Mouse (Mus musculus): ENCODE results near the gene Clstn1. TPM values are rescaled to one million over a fixed set of nuclear protein-coding genes. Genes with fewer than 3 reads are reported as not detected.

The Clstn1 gene
- polyA plus RNA-seq, 1 experiment from 2014 or later: 188 TPM

GRCm38 (mm10) chr4:149665692-149666090 lies 79.4 kb downstream of the Clstn1 start:
- Histone ChIP-seq H3K4me3 (replicated peaks) (no peak overlapping the region), H3K9ac (replicated peaks) (no peak overlapping the region), H3K27me3 (replicated peaks) (no peaks in the 10 kb centered on the region), H3K9me3 (replicated peaks) (no peaks in the 10 kb centered on the region), H3K27ac (replicated peaks) (no peak overlapping the region), H3K36me3 (peaks cover 20% of the 10 kb centered on the region), H3K4me2 (no peak overlapping the region), H3K4me1 (no peaks in the 10 kb centered on the region)
- 89% methylated on average over 6 of the region's 6 CpGs for WGBS
- no peak for ATAC-seq (ENCODE audit: low FRiP score)

GRCm38 (mm10) chr4:149671175-149671574 lies 84.9 kb downstream of the Clstn1 start:
- Histone ChIP-seq H3K27ac (replicated peaks) (no peak overlapping the region), H3K9ac (replicated peaks) (no peak overlapping the region), H3K36me3 (peaks cover 12% of the 10 kb centered on the region), H3K4me2 (no peak overlapping the region), H3K9me3 (replicated peaks) (no peaks in the 10 kb centered on the region), H3K4me1 (peaks cover 13% of the 10 kb centered on the region), H3K27me3 (replicated peaks) (no peaks in the 10 kb centered on the region), H3K4me3 (replicated peaks) (no peak overlapping the region)
- ATAC-seq (ENCODE audit: low FRiP score): no peak
- WGBS: 96% methylated on average over 6 of the region's 6 CpGs

- H3K9me3 ChIP-seq (replicated peaks): no peaks in the 10 kb centered on the region
- H3K4me2 ChIP-seq: no peak overlapping the region
- WGBS: 92% methylated on average over 5 of the region's 5 CpGs
- H3K4me1 ChIP-seq: peaks cover 18% of the 10 kb centered on the region
- peaks cover 12% of the 10 kb centered on the region for H3K36me3 ChIP-seq
- no peak overlapping the region for H3K27ac ChIP-seq (replicated peaks)
- no peaks in the 10 kb centered on the region for H3K27me3 ChIP-seq (replicated peaks)
- H3K9ac ChIP-seq (replicated peaks): no peak overlapping the region
- H3K4me3 ChIP-seq (replicated peaks): no peak overlapping the region
- ATAC-seq (ENCODE audit: low FRiP score): no peak
Measured at GRCm38 (mm10) chr4:149672747-149673146, 86.5 kb downstream of the Clstn1 start.

GRCm38 (mm10) chr4:149674814-149675377 lies 88.6 kb downstream of the Clstn1 start:
- Histone ChIP-seq H3K27ac (replicated peaks) (peak overlapping the region; percentile 84), H3K36me3 (peaks cover 12% of the 10 kb centered on the region), H3K4me3 (replicated peaks) (peak overlapping the region; percentile 66), H3K4me1 (peaks cover 18% of the 10 kb centered on the region), H3K9ac (replicated peaks) (peak overlapping the region; percentile 56), H3K9me3 (replicated peaks) (no peaks in the 10 kb centered on the region), H3K4me2 (peak overlapping the region; percentile 83), H3K27me3 (replicated peaks) (no peaks in the 10 kb centered on the region)
- no peak for ATAC-seq (ENCODE audit: low FRiP score)
- WGBS: 9% methylated on average over 8 of the region's 8 CpGs

GRCm38 (mm10) chr4:149675378-149676261 lies 89.4 kb downstream of the Clstn1 start:
- peak overlapping the region; percentile 66 for H3K4me3 ChIP-seq (replicated peaks)
- H3K4me1 ChIP-seq: peaks cover 18% of the 10 kb centered on the region
- no peaks in the 10 kb centered on the region for H3K9me3 ChIP-seq (replicated peaks)
- peak overlapping the region; percentile 83 for H3K4me2 ChIP-seq
- H3K9ac ChIP-seq (replicated peaks): peak overlapping the region; percentile 56
- H3K27ac ChIP-seq (replicated peaks): peak overlapping the region; percentile 84
- peak; percentile 92 for ATAC-seq (ENCODE audit: low FRiP score)
- peaks cover 7% of the 10 kb centered on the region; the same call in 1 of the 2 replicates for H3K36me3 ChIP-seq
- WGBS: under 1% methylated on average over 56 of the region's 60 CpGs
- no peaks in the 10 kb centered on the region for H3K27me3 ChIP-seq (replicated peaks)

- Histone ChIP-seq H3K9ac (replicated peaks) (no peak overlapping the region), H3K36me3 (no peaks in the 10 kb centered on the region; the same call in 1 of the 2 replicates), H3K27me3 (replicated peaks) (no peaks in the 10 kb centered on the region), H3K27ac (replicated peaks) (no peak overlapping the region), H3K4me2 (no peak overlapping the region), H3K4me1 (peaks cover 18% of the 10 kb centered on the region), H3K9me3 (replicated peaks) (no peaks in the 10 kb centered on the region), H3K4me3 (replicated peaks) (no peak overlapping the region)
- ATAC-seq (ENCODE audit: low FRiP score): no peak
- WGBS: 53% methylated on average over 1 of the region's 1 CpGs
Measured at GRCm38 (mm10) chr4:149678006-149678405, 91.7 kb downstream of the Clstn1 start.

- 72% methylated on average over 11 of the region's 11 CpGs for WGBS
- no peaks in the 10 kb centered on the region for H3K36me3 ChIP-seq
- H3K9me3 ChIP-seq (replicated peaks): no peaks in the 10 kb centered on the region
- no peak overlapping the region for H3K4me3 ChIP-seq (replicated peaks)
- H3K27ac ChIP-seq (replicated peaks): no peak overlapping the region
- ATAC-seq (ENCODE audit: low FRiP score): no peak
- H3K27me3 ChIP-seq (replicated peaks): no peaks in the 10 kb centered on the region
- no peak overlapping the region for H3K9ac ChIP-seq (replicated peaks)
- H3K4me1 ChIP-seq: peaks cover 14% of the 10 kb centered on the region
- no peak overlapping the region for H3K4me2 ChIP-seq
Measured at GRCm38 (mm10) chr4:149679056-149679770, 92.9 kb downstream of the Clstn1 start.

GRCm38 (mm10) chr4:149683875-149684274 lies 97.6 kb downstream of the Clstn1 start:
- Histone ChIP-seq H3K27ac (replicated peaks) (no peak overlapping the region), H3K27me3 (replicated peaks) (no peaks in the 10 kb centered on the region), H3K9me3 (replicated peaks) (no peaks in the 10 kb centered on the region), H3K4me1 (no peaks in the 10 kb centered on the region), H3K4me3 (replicated peaks) (no peak overlapping the region), H3K36me3 (no peaks in the 10 kb centered on the region), H3K9ac (replicated peaks) (no peak overlapping the region), H3K4me2 (no peak overlapping the region)
- 30% methylated on average over 7 of the region's 7 CpGs for WGBS
- ATAC-seq (ENCODE audit: low FRiP score): no peak

GRCm38 (mm10) chr4:149684841-149685623 lies 98.8 kb downstream of the Clstn1 start:
- Histone ChIP-seq H3K4me2 (no peak overlapping the region), H3K9me3 (replicated peaks) (no peaks in the 10 kb centered on the region), H3K4me1 (no peaks in the 10 kb centered on the region), H3K4me3 (replicated peaks) (no peak overlapping the region), H3K36me3 (no peaks in the 10 kb centered on the region), H3K27me3 (replicated peaks) (no peaks in the 10 kb centered on the region), H3K27ac (replicated peaks) (no peak overlapping the region), H3K9ac (replicated peaks) (no peak overlapping the region)
- ATAC-seq (ENCODE audit: low FRiP score): no peak
- 81% methylated on average over 11 of the region's 11 CpGs for WGBS

GRCm38 (mm10) chr4:149688861-149689260 lies 102.6 kb downstream of the Clstn1 start:
- Histone ChIP-seq H3K4me1 (no peaks in the 10 kb centered on the region), H3K4me3 (replicated peaks) (no peak overlapping the region), H3K27ac (replicated peaks) (no peak overlapping the region), H3K4me2 (no peak overlapping the region), H3K9ac (replicated peaks) (no peak overlapping the region), H3K9me3 (replicated peaks) (no peaks in the 10 kb centered on the region), H3K27me3 (replicated peaks) (no peaks in the 10 kb centered on the region), H3K36me3 (no peaks in the 10 kb centered on the region)
- WGBS: 63% methylated on average over 14 of the region's 14 CpGs
- ATAC-seq (ENCODE audit: low FRiP score): no peak

Measured in neural tube, embryonic 15.5 days (tissue).